Mouse (Mus musculus) heart, postnatal 0 days (tissue): ENCODE measurements at regions not wholly inside any gene's neighbourhood (a gene's known extent, or its start where the extent isn't known, plus 50 kb on each side); places are given as distances from the start of the nearest gene placed in this dataset.

Experiments used
- CTCF ChIP-seq: IDR thresholded peaks from 2 replicates; pipeline ENCODE4 v1.5.1; 2016; ENCODE audit warnings: antibody characterized with exemption, control low read depth, low read depth
- EP300 ChIP-seq: IDR thresholded peaks from 2 replicates; pipeline ENCODE4 v1.6.1; 2016; ENCODE audit warnings: antibody characterized with exemption, low read depth

DNA sequence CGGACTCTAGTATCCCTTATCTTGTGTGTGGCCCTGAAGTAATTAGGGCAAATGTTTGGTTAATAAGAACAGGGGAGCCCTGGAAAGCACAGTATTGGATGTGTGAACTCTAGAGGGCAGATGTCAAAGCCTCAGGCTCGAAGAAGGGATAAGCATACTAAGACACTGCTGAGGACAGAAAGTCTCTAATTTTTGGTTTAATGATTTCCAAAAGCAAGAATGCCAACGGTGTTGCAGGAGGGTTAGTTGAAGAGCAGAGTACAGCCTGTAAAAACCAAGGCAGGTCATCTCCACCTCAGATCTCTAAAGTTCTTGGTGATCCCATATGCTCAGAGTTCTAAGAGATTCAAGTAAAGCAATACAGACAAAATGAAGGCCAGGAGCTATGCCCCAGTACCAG lies 328.6 kb downstream of the Hsfy2 start:
- no peak for TF ChIP-seq CTCF
- no peak for TF ChIP-seq EP300
